Mouse (Mus musculus): ENCODE measurements around the gene Olfr1093.

Gene Olfr1093

GRCm38 (mm10) chr2:86782179-86782578 lies at the start of gene Olfr1093:
Gene Olfr1093, plus strand, starts transcription at chr2:86782479.
- DNase-seq: no peak

- DNase-seq: no peak
Measured at GRCm38 (mm10) chr2:86733601-86734000, 48.7 kb upstream of the Olfr1093 start, which contains the start of gene Olfr1089. Gene Olfr1089, minus strand, starts transcription at chr2:86733701.

- no peak for DNase-seq
Measured at GRCm38 (mm10) chr2:86758893-86759292, 23.4 kb upstream of the Olfr1093 start, which contains the start of gene Olfr1090. Gene Olfr1090, minus strand, starts transcription at chr2:86758993.

- no peak for DNase-seq
Measured at GRCm38 (mm10) chr2:86761050-86761449, 21.2 kb upstream of the Olfr1093 start.

GRCm38 (mm10) chr2:86809918-86810317 lies 27.6 kb downstream of the Olfr1093 start, which contains the start of gene Olfr141:
Gene Olfr141, minus strand, starts transcription at chr2:86810018.
- no peak for DNase-seq

GRCm38 (mm10) chr2:86824363-86824762 lies 42.1 kb downstream of the Olfr1093 start, which contains the start of gene Olfr1094:
Gene Olfr1094, plus strand, starts transcription at chr2:86824663.
- DNase-seq: no peak
